Mouse (Mus musculus): ENCODE data around the gene Olfr460.

DNA sequence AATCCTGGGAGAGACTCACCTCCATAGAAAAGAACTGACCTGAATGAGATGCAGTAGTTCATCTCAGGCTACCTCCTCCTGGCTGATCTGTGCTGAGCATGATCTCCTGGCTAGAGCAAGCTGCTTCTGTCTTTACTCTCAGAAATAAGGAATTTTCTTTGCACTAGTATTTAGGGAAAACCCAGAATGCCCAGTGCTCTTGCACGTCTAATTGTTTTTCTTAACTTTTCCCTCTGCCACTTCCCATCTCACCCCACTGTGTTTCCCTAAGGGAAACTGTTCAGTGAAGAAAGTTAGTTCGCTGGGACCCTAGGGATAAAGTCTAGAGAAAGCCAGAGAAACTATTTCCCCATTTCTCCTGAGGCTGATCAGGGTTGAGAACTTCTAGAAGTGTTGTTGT, 14.3 kb upstream of the Olfr460 start, which contains the start of gene Olfr461:
- TF ChIP-seq CTCF (IDR thresholded peaks at IDR 0.05; ENCODE audit: extremely low read depth, insufficient read length, insufficient replicate concordance, low read depth, low read length) = no peak
- TF ChIP-seq POLR2A (IDR thresholded peaks at IDR 0.05; ENCODE audit: low read depth, low read length) = no peak
